ENCODE assay signal across 10 mouse cellular contexts in the genomic region with DNA sequence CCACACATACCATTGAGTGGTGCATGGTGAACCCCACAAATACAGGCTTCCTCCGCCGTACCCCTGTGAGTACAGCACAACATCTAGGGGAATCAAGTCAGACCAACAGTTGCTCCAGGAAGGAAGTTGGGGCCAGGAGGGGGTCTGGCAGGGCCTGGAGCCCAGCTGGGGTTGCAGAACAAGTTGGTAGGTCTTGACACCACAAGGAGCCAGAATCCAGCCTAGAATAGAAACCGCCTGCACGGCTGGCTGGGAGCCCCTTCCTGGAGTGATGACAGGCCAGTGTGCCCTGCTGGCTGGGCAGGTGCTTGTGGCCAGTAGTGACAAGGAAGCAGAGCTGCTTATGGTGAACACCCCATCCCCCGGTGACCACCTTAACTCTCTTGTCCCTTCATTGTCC.
DNase-seq lines count a peak whose midpoint lies in the region; ATAC-seq and TF ChIP-seq lines count a peak whose summit lies in the region.
"Had no signal": no experiment of that assay in that cellular context is flagged by ENCODE, and none has a peak within 500 bp of the region (broad histone marks: within the 10 kb centered on the region; RNA-seq: fewer than 3 reads in every experiment).

No protein-coding gene starts in this region.

- ATAC-seq in CD4-positive, CD25-positive, alpha-beta regulatory T cell, adult 4 months, result no peak
- ATAC-seq in limb, embryonic 12.5 days (ENCODE audit: insufficient number of reproducible peaks, insufficient read depth, low FRiP score, low TSS enrichment, low read depth), result no peak
- no peak for ATAC-seq in hindbrain, embryonic 16.5 days
- ATAC-seq: intestine, embryonic 15.5 days had no signal

- H3K4me3 ChIP-seq in heart, adult 2 months, result no peak overlapping the region
- no peak overlapping the region for H3K4me3 ChIP-seq in limb, embryonic 12.5 days (replicated peaks)
- no peak overlapping the region for H3K4me3 ChIP-seq in hindbrain, embryonic 16.5 days (ENCODE audit: low read length)
- H3K4me3 ChIP-seq: intestine, embryonic 15.5 days had no signal

- no peaks in the 10 kb centered on the region for H3K27me3 ChIP-seq in heart, adult 2 months (ENCODE audit: control insufficient read depth, insufficient read depth, low read length)
- no peaks in the 10 kb centered on the region for H3K27me3 ChIP-seq in limb, embryonic 12.5 days
- no peaks in the 10 kb centered on the region for H3K27me3 ChIP-seq in hindbrain, embryonic 16.5 days (replicated peaks; ENCODE audit: control insufficient read depth, insufficient read depth, low read length)
- H3K27me3 ChIP-seq: intestine, embryonic 15.5 days had no signal

- H3K27ac ChIP-seq in heart, adult 2 months, result no peak overlapping the region
- H3K27ac ChIP-seq in limb, embryonic 12.5 days, result 0 out of 2 replicates have a peak overlapping the region, but pooled peaks have one; percentile 0
- H3K27ac ChIP-seq in hindbrain, embryonic 16.5 days (ENCODE audit: low read depth, low read length), result no peak overlapping the region
- H3K27ac ChIP-seq: intestine, embryonic 15.5 days had no signal

- no peaks in the 10 kb centered on the region for H3K36me3 ChIP-seq in heart, adult 2 months (ENCODE audit: control insufficient read depth, insufficient read depth, low read length)
- H3K36me3 ChIP-seq in limb, embryonic 12.5 days, result no peaks in the 10 kb centered on the region
- no peaks in the 10 kb centered on the region for H3K36me3 ChIP-seq in hindbrain, embryonic 16.5 days (ENCODE audit: control insufficient read depth, insufficient read depth, low read length)
- H3K36me3 ChIP-seq: intestine, embryonic 15.5 days had no signal

- peak; percentile 20 for DNase-seq in CD4-positive, CD25-positive, alpha-beta regulatory T cell, adult 2 months (ENCODE audit: low read depth, low spot score)
- DNase-seq in heart, adult 2 months, result peak; percentile 59 to 67
- peak; percentile 72 for DNase-seq in skeletal muscle tissue, adult 2 months (ENCODE audit: low read depth, low spot score)
- DNase-seq in urinary bladder, postnatal 36 days (ENCODE audit: low spot score in 2 of 2), result no peak
- no peak for DNase-seq in kidney, postnatal 14 days
- DNase-seq: right cerebral cortex, postnatal 4 days had no signal

- no peaks in the 10 kb centered on the region for H3K9me3 ChIP-seq in limb, embryonic 12.5 days
- H3K9me3 ChIP-seq in hindbrain, embryonic 16.5 days (ENCODE audit: control insufficient read depth, low read length), result no peaks in the 10 kb centered on the region
- H3K9me3 ChIP-seq: intestine, embryonic 15.5 days had no signal

- peaks cover 11% of the 10 kb centered on the region for H3K4me1 ChIP-seq in heart, adult 2 months (ENCODE audit: control insufficient read depth, insufficient read depth, low read length)
- peaks cover 35% of the 10 kb centered on the region for H3K4me1 ChIP-seq in limb, embryonic 12.5 days (replicated peaks)
- peaks cover 3% of the 10 kb centered on the region; the same call in 1 of the 2 replicates for H3K4me1 ChIP-seq in hindbrain, embryonic 16.5 days (ENCODE audit: control insufficient read depth, insufficient read depth, low read depth, low read length)
- H3K4me1 ChIP-seq: intestine, embryonic 15.5 days had no signal

- no peak for TF ChIP-seq EP300 in heart, adult 2 months (IDR thresholded peaks at IDR 0.05; ENCODE audit: insufficient read depth, low read depth, low read length)

- intact Hi-C loops in heart, adult 2 months (cut with DNase I), result no loop called here

- TF ChIP-seq CTCF in heart, adult 2 months (IDR thresholded peaks at IDR 0.05), result no peak

- no peak for TF ChIP-seq POLR2A in heart, adult 2 months (IDR thresholded peaks at IDR 0.05; ENCODE audit: insufficient read depth, low read depth, low read length)

- no peak overlapping the region for H3K4me2 ChIP-seq in limb, embryonic 12.5 days
- H3K4me2 ChIP-seq in hindbrain, embryonic 16.5 days (ENCODE audit: low read length), result no peak overlapping the region
- H3K4me2 ChIP-seq: intestine, embryonic 15.5 days had no signal

- 56% methylated on average over 5 of the region's 5 CpGs for WGBS in heart, adult 2 months
- WGBS in limb, embryonic 12.5 days, result 83% methylated on average over 5 of the region's 5 CpGs
- 81% methylated on average over 5 of the region's 5 CpGs for whole genome bisulfite sequencing in hindbrain, embryonic 16.5 days

- no peaks in the 10 kb centered on the region for H3K79me2 ChIP-seq in heart, adult 2 months (replicated peaks; ENCODE audit: control insufficient read depth, insufficient read depth, low read length)

- H3K9ac ChIP-seq in heart, adult 2 months (ENCODE audit: low read depth, low read length), result no peak overlapping the region
- H3K9ac ChIP-seq in limb, embryonic 12.5 days (replicated peaks), result no peak overlapping the region
- H3K9ac ChIP-seq in hindbrain, embryonic 16.5 days (ENCODE audit: low read depth, low read length), result no peak overlapping the region
- H3K9ac ChIP-seq: intestine, embryonic 15.5 days had no signal

Comparison
In these comparisons a context has a peak if more than half of its experiments do, and no peak if none do; other contexts are left out.
1. DNase-seq: peak in CD4-positive, CD25-positive, alpha-beta regulatory T cell, adult 2 months (single experiment), heart, adult 2 months (2 of 2) and skeletal muscle tissue, adult 2 months (single experiment); none in urinary bladder, postnatal 36 days (0 of 2) and kidney, postnatal 14 days (single experiment).